Mouse (Mus musculus): ENCODE results near the gene Cabp2. TPM values are rescaled to one million over a fixed set of nuclear protein-coding genes. Genes with fewer than 3 reads are reported as not detected.

Cabp2 gene
- polyA plus RNA-seq, 1 experiment from 2014 or later = not detected

DNA sequence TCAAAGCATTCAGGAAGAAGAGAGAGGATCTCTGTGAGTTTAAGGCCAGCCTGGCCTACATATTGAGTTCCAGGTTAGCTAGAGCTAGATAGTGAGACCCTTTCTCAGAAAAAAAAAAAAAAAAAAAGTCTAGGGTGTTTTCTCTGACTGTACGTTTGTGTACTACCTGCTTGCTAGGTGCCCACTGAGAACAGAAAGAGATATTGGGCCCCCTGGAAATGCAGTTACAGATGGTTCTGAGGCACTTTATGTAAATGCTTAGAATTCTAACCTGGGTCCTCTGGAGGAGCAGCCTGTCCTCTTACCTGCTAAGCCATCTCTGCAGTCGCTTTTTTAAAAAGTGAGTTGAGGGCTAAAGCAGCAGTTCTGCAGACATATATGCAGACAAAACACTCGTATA is 14.4 kb downstream of the Cabp2 start:
- Histone ChIP-seq H3K27ac (no peak overlapping the region), H3K4me1 (replicated peaks) (peaks cover 40% of the 10 kb centered on the region), H3K4me3 (replicated peaks) (no peak overlapping the region), H3K27me3 (peaks cover 19% of the 10 kb centered on the region), H3K4me2 (no peak overlapping the region), H3K9me3 (no peaks in the 10 kb centered on the region), H3K9ac (replicated peaks) (no peak overlapping the region), H3K36me3 (no peaks in the 10 kb centered on the region)
- WGBS = 61% methylated on average over 3 of the region's 3 CpGs
- no peak for ATAC-seq (ENCODE audit: insufficient number of reproducible peaks, insufficient read depth, low FRiP score, low TSS enrichment, low read depth)

DNA sequence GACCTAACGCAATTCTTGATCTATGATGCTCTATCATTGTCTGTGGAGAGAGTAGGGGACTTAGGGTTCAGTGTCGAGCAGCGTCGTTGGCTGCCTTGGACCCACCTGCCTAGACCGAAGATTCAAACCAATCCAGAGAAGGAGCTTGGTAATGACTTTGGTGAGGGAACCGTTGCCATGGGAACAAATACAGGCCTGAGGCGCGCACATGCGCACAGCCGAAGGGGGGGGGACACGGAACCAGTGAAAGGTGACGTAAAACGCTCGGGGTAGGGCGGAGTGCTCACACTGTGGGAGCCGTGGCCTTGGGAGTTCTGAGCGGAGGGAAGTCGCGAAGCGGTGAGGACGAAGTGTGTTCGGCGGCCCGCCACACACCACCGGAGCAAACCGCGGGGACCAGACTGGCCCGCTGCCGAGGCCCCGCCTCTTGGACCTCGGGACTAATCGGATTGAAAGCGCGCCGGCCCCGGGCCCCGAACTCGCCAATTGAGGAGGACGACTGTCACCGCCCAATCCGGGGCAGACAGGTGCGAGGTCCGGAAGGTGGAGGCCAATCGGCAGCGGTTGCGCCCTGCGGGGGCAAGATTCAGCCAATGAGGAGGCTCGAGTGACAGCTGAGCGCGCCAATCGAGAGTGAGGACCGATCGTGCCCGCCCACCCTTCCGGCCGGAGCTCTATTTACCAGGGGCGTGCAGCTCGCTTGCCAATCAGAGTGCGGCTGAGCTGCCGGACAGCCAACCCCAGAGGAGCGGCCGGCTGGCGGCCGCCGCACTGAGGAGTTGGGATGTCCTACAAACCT is 15.5 kb downstream of the Cabp2 start, which contains the start of gene Cdk2ap2:
TSS of gene Cdk2ap2 (plus strand) at position 541 of the 799 bp plus-strand sequence.
- Histone ChIP-seq H3K9ac (replicated peaks) (peak within 1 kb of the TSS; percentile 57), H3K36me3 (no peaks in the 10 kb centered on the region), H3K4me2 (peak within 1 kb of the TSS; percentile 76), H3K4me1 (replicated peaks) (peaks cover 49% of the 10 kb centered on the region), H3K27ac (peak within 1 kb of the TSS; percentile 76), H3K9me3 (no peaks in the 10 kb centered on the region), H3K27me3 (peaks cover 30% of the 10 kb centered on the region), H3K4me3 (replicated peaks) (peak within 1 kb of the TSS; percentile 61)
- ATAC-seq (ENCODE audit: insufficient number of reproducible peaks, insufficient read depth, low FRiP score, low TSS enrichment, low read depth) = peak; percentile 92
- WGBS = under 1% methylated on average over 65 of the region's 65 CpGs

DNA sequence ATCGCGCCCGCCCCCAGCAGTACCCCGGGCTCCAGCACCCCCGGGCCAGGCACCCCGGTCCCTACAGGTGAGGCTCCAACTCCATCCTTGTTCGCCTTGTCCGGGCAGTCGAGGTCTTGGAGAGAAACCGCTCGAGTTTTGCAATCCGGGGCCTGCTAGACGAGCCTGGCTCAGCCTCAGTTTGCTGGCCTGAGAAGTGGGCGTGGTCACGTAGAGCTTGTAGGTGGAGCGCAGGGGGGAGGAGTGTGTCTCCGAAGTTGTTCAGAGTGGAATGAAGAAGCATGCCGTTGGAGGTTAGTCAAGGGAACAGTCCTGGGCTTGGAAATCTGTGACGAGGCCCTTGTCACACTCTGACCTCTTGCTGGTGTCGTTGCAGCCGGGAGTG is 16.1 kb downstream of the Cabp2 start:
- Histone ChIP-seq H3K36me3 (no peaks in the 10 kb centered on the region), H3K9me3 (no peaks in the 10 kb centered on the region), H3K4me2 (peak overlapping the region; percentile 76), H3K4me3 (replicated peaks) (peak overlapping the region; percentile 61), H3K4me1 (replicated peaks) (peaks cover 49% of the 10 kb centered on the region), H3K27ac (peak overlapping the region; percentile 59), H3K27me3 (peaks cover 36% of the 10 kb centered on the region), H3K9ac (replicated peaks) (peak overlapping the region; percentile 57)
- peak; percentile 12 for ATAC-seq (ENCODE audit: insufficient number of reproducible peaks, insufficient read depth, low FRiP score, low TSS enrichment, low read depth)
- WGBS = 1% methylated on average over 21 of the region's 21 CpGs

DNA sequence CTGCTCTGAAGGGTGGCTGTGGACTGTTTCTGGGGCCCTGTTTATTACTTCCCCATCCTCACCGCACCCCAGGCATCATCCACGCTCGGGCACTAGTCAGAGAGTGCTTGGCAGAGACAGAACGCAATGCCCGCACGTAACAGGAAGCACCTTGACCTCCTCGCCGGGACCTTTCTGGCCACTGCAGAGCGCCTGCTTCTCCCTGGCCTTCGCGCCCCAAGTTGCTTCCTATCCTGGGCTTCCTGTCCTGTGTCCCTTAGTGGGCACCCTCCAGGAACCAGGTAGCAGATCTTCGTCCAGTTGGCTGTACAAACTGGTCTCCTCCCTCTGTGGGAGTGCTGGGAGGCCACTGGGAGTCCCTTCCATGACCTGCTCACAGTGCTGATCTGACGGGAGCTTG is 17.0 kb downstream of the Cabp2 start:
- ATAC-seq (ENCODE audit: insufficient number of reproducible peaks, insufficient read depth, low FRiP score, low TSS enrichment, low read depth) = no peak
- 90% methylated on average over 13 of the region's 13 CpGs for WGBS
- Histone ChIP-seq H3K4me1 (replicated peaks) (peaks cover 49% of the 10 kb centered on the region), H3K4me2 (0 out of 2 replicates have a peak overlapping the region, but pooled peaks have one; percentile 95), H3K36me3 (peaks cover 2% of the 10 kb centered on the region; the same call in 1 of the 2 replicates), H3K9me3 (no peaks in the 10 kb centered on the region), H3K9ac (replicated peaks) (no peak overlapping the region), H3K4me3 (replicated peaks) (no peak overlapping the region), H3K27ac (no peak overlapping the region), H3K27me3 (peaks cover 46% of the 10 kb centered on the region)

GRCm38 (mm10) chr19:4099056-4099455 is 17.7 kb downstream of the Cabp2 start:
- H3K4me2 ChIP-seq = peak overlapping the region; percentile 95
- ATAC-seq (ENCODE audit: insufficient number of reproducible peaks, insufficient read depth, low FRiP score, low TSS enrichment, low read depth) = no peak

DNA sequence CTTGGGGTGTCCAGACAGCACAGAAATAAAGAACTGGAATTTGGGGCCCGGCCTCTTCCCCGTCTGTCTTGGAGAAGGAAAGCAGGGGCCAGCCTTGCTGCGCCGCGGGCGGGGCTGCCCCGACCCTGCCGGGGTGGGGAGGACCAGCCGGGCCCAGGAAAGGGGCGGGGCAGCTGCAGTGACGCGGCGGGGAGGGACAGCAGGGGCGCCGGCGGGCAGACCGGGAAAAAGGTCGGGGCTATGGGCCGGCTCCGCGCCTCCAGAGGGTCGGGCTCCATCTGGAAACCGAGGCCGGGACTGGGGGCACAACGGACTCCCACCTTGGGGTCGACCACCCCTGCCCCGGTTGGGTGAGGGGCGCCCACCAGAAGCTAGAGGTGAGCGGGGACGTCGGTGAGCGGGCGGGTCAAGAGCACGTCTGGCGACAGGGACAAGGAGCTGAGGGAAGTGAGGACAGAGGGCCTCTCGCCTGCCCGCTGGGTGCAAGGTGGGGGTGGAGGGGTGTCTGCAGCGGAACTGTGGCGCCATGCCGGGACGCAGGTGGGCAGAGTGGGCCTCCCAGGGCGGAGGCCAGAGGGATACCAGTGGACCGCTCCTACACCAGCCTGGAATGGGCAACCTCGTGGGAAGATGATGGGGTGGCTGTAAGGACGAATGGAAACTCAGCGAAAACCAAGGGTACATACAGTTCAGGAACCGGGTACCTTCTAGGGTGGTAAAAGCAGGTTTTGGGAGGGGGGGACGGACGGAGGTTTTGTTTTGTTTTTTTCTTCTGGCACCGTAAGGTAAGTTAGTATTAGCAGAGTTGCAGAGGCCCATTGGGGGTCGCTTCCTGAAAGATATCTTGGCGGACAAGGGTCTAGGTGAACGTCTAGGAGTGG is 18.7 kb downstream of the Cabp2 start, which contains the start of gene Pitpnm1:
TSS of gene Pitpnm1 (plus strand) at position 162 of the 881 bp plus-strand sequence.
- no peaks in the 10 kb centered on the region for H3K9me3 ChIP-seq
- WGBS = 1% methylated on average over 53 of the region's 53 CpGs
- H3K4me1 ChIP-seq (replicated peaks) = peaks cover 52% of the 10 kb centered on the region
- peaks cover 46% of the 10 kb centered on the region for H3K27me3 ChIP-seq
- H3K4me3 ChIP-seq (replicated peaks) = peak within 1 kb of the TSS; percentile 51
- no peak within 1 kb of the TSS for H3K27ac ChIP-seq
- peak within 1 kb of the TSS; percentile 95 for H3K4me2 ChIP-seq
- H3K36me3 ChIP-seq = peaks cover 6% of the 10 kb centered on the region; the same call in 1 of the 2 replicates
- peak within 1 kb of the TSS; percentile 66 for H3K9ac ChIP-seq (replicated peaks)
- ATAC-seq (ENCODE audit: insufficient number of reproducible peaks, insufficient read depth, low FRiP score, low TSS enrichment, low read depth) = no peak

More at GRCm38 (mm10) chr19:4099056-4099455, 17.7 kb downstream of the Cabp2 start:
- Histone ChIP-seq H3K27ac (no peak overlapping the region), H3K4me1 (replicated peaks) (peaks cover 49% of the 10 kb centered on the region), H3K9me3 (no peaks in the 10 kb centered on the region), H3K36me3 (peaks cover 6% of the 10 kb centered on the region; the same call in 1 of the 2 replicates), H3K9ac (replicated peaks) (no peak overlapping the region), H3K27me3 (peaks cover 46% of the 10 kb centered on the region), H3K4me3 (replicated peaks) (no peak overlapping the region; the same call in 1 of the 2 replicates)
- WGBS = 6% methylated on average over 9 of the region's 9 CpGs

GRCm38 (mm10) chr19:4100718-4101261 is 19.4 kb downstream of the Cabp2 start:
- no peak overlapping the region for H3K27ac ChIP-seq
- peaks cover 52% of the 10 kb centered on the region for H3K4me1 ChIP-seq (replicated peaks)
- H3K4me3 ChIP-seq (replicated peaks) = peak overlapping the region; percentile 51
- peaks cover 46% of the 10 kb centered on the region for H3K27me3 ChIP-seq
- peak overlapping the region; percentile 95 for H3K4me2 ChIP-seq
- WGBS = 1% methylated on average over 48 of the region's 52 CpGs
- H3K9me3 ChIP-seq = no peaks in the 10 kb centered on the region
- ATAC-seq (ENCODE audit: insufficient number of reproducible peaks, insufficient read depth, low FRiP score, low TSS enrichment, low read depth) = no peak
- H3K9ac ChIP-seq (replicated peaks) = peak overlapping the region; percentile 66
- H3K36me3 ChIP-seq = peaks cover 6% of the 10 kb centered on the region; the same call in 1 of the 2 replicates

DNA sequence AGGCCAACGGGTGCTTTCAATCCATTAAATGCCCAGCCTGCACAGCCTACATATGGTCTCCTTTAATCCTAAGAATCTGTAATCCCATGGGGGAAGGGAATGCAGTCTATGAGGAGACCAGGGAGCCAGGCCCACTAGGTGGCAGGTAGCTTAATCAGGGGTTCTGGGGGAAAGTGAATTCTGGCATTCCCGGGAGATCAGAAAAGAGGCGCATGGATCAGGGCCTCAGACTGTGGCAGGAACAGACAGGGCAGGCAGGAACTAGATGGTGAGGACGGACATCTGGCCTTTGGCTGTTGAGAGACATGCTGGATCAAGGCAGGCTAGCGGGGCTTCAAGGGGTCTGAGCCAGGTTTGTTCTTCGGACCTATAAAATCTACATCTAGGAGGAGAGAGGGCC is 20.1 kb downstream of the Cabp2 start:
- no peak overlapping the region for H3K27ac ChIP-seq
- peak overlapping the region; percentile 95 for H3K4me2 ChIP-seq
- H3K9me3 ChIP-seq = no peaks in the 10 kb centered on the region
- H3K9ac ChIP-seq (replicated peaks) = peak overlapping the region; percentile 66; the same call in 1 of the 2 replicates
- H3K4me3 ChIP-seq (replicated peaks) = peak overlapping the region; percentile 51
- H3K36me3 ChIP-seq = peaks cover 6% of the 10 kb centered on the region; the same call in 1 of the 2 replicates
- peaks cover 46% of the 10 kb centered on the region for H3K4me1 ChIP-seq (replicated peaks)
- H3K27me3 ChIP-seq = peaks cover 46% of the 10 kb centered on the region
- WGBS = 59% methylated on average over 6 of the region's 6 CpGs
- no peak for ATAC-seq (ENCODE audit: insufficient number of reproducible peaks, insufficient read depth, low FRiP score, low TSS enrichment, low read depth)

DNA sequence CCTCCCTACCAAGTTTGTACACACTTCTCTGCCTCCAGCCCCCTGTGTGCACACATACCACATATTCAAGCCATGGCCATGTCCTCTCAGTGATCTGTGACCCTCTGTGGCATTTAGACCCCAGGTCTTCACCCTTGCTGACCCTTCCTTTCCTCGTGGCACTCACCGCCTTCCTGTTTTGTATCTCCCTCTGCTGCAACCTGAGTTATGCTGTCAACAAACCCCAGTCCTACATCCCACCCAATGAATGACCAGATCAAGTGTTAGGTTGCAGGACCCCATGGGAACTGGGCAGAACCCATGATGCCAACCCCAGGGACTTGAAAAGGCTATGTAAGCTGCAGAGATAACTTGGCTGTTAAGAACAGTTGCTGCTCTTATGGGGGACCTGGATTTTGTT is 20.7 kb downstream of the Cabp2 start:
- no peak overlapping the region for H3K4me2 ChIP-seq
- no peaks in the 10 kb centered on the region for H3K9me3 ChIP-seq
- H3K27ac ChIP-seq = no peak overlapping the region
- peaks cover 46% of the 10 kb centered on the region for H3K27me3 ChIP-seq
- ATAC-seq (ENCODE audit: insufficient number of reproducible peaks, insufficient read depth, low FRiP score, low TSS enrichment, low read depth) = no peak
- no peak overlapping the region for H3K4me3 ChIP-seq (replicated peaks)
- no peak overlapping the region for H3K9ac ChIP-seq (replicated peaks)
- peaks cover 6% of the 10 kb centered on the region; the same call in 1 of the 2 replicates for H3K36me3 ChIP-seq
- WGBS = 84% methylated on average over 2 of the region's 2 CpGs
- peaks cover 44% of the 10 kb centered on the region for H3K4me1 ChIP-seq (replicated peaks)

GRCm38 (mm10) chr19:4102626-4103025 is 21.2 kb downstream of the Cabp2 start:
- ATAC-seq (ENCODE audit: insufficient number of reproducible peaks, insufficient read depth, low FRiP score, low TSS enrichment, low read depth) = no peak
- peaks cover 46% of the 10 kb centered on the region for H3K27me3 ChIP-seq
- no peak overlapping the region for H3K4me3 ChIP-seq (replicated peaks)
- H3K27ac ChIP-seq = no peak overlapping the region
- H3K4me1 ChIP-seq (replicated peaks) = peaks cover 41% of the 10 kb centered on the region
- H3K9me3 ChIP-seq = no peaks in the 10 kb centered on the region
- no peak overlapping the region for H3K9ac ChIP-seq (replicated peaks)
- 91% methylated on average over 12 of the region's 12 CpGs for WGBS
- H3K36me3 ChIP-seq = peaks cover 6% of the 10 kb centered on the region; the same call in 1 of the 2 replicates
- H3K4me2 ChIP-seq = no peak overlapping the region

All from limb, embryonic 12.5 days (tissue).